Mouse (Mus musculus) fibroblast of lung, adult 2 months (primary cell): ENCODE results near the gene Irs3.

Experiments used
- DNase-seq: peaks from one replicate; pipeline ENCODE4 v3.0.0-alpha.2; 2011; ENCODE audit warnings: low read depth

Gene Irs3

DNA sequence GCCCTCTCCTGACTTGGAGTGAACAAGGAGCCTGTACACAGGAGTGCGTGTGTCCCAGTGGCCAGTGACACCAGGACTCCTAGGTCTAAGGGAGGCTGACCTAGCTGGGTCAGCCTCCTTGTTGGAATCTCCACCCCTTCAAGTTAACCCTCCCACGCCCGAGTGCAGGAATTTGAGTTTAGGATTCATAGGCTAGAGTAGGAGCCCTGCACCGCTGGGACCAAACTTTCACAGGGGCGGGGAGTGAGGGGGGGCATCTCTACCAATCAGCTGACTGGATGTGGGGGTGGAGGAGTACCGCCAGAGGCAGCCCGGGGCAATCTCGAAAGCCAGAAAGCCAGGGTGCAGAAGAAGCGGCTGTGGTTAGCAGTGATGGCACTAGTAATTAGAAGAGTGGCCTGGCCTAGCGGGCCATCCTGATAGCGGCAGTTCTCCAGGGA lies at the start of gene Irs3:
Irs3 (minus strand) TSS at position 63 of the 440 bp plus-strand sequence.
- DNase-seq = no peak

DNA sequence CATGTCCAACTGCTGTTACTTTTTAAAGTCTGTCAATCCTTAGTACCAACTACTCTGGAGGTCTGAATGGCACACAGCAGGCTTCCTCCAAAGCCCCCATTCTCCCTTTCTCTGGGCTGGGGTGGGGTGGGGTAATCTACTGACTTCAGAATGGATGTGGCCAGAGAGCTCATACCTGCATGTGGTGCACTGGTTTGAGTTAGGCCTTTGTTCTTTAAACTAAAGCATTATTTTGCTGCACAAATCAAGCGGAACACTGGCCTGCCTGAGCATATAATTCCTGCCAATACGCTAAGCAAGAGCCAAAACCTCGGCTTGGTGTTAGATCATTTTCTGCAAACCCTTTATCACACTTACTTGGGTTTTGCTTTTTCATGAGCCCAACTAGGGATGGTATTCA lies 49.3 kb upstream of the Irs3 start:
- DNase-seq = no peak

GRCm38 (mm10) chr5:137691881-137692280 lies 46.4 kb upstream of the Irs3 start:
- DNase-seq = no peak

GRCm38 (mm10) chr5:137690531-137690930 lies 45.0 kb upstream of the Irs3 start:
- DNase-seq = no peak

GRCm38 (mm10) chr5:137689974-137690373 lies 44.5 kb upstream of the Irs3 start:
- DNase-seq = no peak

DNA sequence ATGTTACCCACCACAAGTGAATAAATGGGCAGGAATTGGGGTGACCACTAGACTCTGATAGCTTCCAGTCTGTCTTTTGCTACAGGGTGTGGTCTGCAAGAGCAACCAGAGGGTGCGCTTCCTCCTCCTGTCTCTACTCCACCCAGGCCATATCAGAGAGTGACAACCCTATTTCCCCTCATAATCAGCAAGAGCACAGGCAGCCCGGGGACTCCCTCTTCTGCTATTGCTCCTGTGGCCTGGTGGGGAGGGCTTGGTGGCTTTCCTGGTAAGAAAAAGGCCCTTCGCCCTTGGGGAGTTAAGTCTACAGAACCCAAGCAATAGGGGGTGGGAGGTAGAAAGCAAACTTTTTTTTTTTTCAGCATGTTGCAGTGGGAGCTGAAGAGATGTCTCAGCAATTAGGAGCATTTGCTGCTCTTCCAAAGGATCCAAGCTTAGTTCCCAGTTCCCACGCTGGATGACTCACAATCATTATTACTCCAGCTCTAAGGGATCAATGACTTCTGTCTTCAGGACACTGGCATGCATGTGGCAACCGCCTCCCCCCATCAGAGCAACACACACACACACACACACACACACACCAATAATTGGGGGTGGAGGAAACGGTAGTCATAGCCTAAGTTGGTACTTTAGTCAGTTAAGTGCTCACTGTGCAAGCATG lies 40.7 kb upstream of the Irs3 start:
- no peak for DNase-seq

DNA sequence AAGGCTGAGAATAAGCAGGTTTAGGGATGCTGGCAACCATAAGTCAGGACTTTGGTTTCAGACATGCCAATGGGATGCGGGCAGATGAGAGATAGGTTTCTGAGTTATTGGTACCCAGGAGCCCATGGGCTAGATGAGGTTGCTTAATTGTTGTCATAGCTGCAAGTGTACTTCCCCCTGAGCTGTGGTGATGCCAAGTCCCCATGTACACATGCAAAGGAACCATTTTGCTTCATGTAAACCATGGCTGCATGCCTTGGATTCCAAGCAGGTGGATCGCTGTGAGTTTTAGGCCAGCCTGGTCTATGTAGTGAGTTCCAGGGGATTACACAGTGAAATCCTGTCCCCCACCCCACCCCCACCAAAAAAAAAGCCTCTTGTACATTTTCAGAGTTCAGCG lies 40.1 kb upstream of the Irs3 start:
- no peak for DNase-seq

DNA sequence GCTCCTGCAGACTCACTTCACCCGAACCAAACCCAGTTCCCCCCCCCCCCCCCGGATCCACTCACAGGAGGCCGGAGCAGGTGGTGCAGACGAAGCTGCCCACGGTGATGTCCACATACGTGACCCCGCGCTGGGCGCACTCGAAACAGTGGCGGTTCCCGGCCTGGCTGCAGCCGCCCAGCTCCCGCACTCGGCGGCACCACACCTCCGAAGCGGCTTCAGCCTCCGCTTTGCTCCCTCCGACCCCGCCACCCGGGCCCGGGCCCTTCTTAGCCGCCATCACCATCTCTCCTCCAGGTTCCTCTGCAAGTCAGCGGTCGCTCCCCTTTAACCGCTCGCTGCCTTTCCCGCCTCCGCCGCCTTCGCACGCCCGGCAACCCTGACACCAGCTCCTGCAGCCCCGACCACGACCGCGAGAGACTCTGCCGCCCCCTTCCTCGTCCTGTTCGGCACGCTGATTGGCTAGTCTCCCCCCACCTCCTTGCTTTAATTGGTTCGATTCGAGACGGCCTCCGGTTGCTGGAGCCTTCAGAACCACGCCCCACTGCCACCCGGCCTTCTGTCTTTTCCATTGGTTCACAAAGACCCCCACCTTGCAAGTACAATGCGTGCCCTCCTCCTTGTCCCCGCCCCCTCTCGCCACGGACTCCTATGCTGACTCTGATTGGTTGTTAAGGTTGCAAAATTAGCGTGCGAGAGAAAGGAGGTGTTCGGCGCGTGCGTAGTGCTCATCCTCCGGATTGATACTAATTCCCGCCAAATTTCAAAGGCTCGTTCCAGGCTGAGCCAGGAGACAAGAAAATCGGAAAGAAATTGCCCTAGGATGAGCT lies 39.0 kb upstream of the Irs3 start, which contains the start of gene Agfg2:
Agfg2 (minus strand) TSS at position 433 of the 830 bp plus-strand sequence.
- peak; percentile 99 for DNase-seq

DNA sequence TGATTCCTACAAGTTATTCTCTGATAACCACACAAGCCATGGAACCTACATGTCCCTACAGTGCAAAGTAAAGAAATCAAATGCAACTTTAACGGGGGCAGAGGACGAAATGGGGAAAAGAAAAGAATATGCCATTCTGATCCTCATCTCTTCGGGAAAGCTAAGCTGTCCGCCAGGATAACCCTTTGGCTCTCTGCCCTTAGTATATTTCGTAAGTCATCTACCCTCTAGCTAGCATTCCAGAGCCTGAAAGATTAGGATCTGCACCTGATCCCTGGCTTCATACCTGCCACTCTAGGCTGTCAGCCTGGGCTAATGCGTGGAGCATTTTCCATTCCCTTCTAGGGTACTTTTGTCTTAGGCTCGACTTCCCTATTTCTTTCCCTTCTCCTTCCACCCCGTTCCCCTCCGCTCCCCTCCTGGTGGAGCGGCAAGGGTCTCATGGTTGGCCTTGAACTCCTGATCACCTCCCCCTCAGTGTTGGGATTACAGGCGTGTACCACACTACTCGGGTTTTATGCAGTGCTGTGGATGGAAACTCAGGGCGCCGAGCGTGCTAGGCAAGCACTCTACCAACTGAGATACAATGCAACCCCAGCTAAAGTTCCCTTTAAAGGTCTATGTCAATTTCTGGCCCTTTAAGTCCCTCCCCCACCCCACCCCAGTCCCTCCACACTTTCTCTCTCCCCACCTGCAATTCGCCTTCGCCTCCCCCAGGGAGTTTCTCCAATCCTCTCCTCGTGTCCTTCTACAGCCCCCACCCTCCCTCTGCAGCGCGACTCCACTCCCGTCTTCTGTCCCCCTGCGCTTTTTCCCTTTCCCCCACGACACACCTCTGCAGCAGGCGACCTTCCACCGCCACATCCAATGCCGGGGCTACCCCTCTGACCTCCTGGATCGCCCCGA lies 38.1 kb upstream of the Irs3 start:
- no peak for DNase-seq

- no peak for DNase-seq
Observed at GRCm38 (mm10) chr5:137682526-137682925, 37.0 kb upstream of the Irs3 start.

DNA sequence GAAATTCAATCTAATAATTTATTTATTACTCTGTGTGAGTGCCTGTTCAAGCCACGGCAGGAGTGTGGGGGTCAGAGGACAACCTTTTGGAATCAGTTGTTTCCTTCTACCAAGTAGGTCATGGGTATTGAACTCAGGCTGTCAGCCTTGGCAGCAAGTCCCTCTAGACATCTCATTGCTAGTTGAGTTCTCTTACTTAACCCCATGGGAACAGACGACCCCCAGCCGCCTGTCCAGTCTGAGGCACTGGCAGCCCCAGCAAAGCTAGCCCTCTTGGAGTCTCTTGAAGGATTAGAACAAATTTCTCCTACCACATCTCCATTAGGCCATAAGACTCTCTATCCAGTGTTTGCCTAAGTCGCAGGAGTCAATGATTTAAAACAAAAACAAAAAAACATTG lies 34.2 kb upstream of the Irs3 start:
- DNase-seq = no peak

GRCm38 (mm10) chr5:137678736-137679135 lies 33.2 kb upstream of the Irs3 start:
- no peak for DNase-seq

- no peak for DNase-seq
Observed at GRCm38 (mm10) chr5:137677859-137678258, 32.3 kb upstream of the Irs3 start.

DNA sequence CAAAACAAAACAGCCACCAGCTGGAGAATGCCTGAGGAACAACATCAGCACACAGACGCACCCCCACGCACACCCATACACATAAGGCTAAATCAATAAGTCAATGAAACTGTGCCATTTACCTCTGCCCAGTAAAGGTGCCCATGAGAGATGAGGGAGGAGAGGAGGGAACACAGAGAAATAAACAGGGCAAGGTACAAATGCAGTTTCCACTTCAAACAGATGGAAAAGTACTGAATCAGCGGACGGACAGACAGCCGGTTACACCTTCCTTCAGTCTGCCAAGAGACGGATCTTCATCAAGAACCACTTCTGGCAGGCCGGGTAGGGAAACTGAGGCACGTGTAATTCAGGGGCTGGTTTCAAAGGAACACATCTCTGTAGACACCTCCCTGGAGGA lies 29.3 kb upstream of the Irs3 start:
- DNase-seq = no peak

DNA sequence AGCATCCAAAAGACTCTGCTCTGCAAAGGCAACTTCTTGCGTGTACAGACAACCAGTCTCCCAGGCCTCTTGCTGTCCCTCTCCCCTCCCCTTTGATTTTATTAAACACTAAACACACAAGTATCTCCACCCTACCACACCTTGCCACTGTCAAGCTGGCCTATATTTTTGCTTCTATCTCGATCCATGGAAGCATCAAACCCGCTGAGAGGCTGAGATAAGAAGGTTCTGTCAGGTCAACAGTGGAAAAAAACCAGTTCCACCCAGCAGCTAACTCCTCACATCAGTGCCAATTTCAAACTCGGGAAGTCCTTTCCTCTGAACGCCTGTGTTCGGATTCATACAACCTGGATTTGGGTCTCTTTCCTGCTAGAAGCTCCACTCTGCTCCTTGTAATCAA lies 27.5 kb upstream of the Irs3 start:
- DNase-seq = no peak

- DNase-seq = no peak
Observed at GRCm38 (mm10) chr5:137672361-137672760, 26.8 kb upstream of the Irs3 start.

DNA sequence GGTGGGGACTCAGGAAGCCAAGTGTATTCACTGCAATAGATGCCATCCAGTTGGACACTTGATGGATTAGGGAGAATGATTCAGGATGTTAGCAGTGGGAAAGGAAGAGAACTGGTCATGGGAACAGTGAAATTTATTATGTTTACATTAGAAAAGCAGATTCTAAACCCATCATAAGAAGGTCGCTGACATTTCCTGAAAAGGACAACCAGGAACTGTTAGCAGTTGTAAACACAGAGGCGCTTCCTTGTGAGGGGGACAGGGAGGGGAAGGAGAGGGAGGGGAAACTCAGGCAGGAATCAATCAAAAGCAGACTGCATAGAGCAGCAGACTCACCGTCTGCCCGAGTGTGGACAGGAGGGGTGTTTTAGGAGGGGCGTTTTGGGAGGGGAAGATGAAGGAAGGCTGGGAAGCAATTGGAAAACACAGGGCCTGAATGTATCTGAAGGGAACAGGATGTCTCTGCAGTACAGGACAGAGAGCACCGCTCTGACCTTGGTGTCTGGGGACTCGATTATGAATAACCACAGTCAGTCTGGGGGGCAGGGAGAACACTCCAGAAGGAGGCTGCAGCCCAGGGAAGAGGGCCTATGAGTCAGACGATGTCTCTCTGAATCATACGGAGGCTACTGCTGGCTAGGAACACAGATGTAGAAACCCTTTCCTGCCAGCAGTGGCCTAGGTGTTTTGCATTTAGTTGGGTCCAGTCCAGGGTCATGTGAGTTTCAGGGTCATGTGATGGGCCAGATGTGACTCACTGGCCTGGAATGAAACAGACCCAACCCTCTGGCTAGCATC lies 26.1 kb upstream of the Irs3 start:
- DNase-seq = peak; percentile 95

- no peak for DNase-seq
Observed at GRCm38 (mm10) chr5:137670240-137670639, 24.7 kb upstream of the Irs3 start.

DNA sequence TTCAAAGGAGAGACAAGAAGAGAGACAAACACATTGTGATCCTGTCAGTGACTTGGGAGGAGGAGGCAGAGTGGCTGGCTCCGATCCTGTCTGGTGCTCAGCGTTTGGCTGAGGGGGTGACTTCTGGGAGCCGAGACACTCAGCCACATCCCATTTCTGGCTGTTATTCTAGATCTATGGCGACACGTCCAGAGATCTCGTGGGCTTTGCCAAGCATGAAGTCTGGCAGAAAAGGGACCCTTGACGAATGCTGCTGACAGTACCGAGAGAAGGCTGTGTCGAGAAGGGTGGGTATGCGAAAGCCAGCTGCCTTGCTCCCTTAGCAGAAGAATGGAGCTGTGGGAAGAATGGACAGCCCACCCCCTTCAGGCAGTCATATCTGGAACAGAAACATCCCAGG lies 23.5 kb upstream of the Irs3 start:
- DNase-seq = no peak

DNA sequence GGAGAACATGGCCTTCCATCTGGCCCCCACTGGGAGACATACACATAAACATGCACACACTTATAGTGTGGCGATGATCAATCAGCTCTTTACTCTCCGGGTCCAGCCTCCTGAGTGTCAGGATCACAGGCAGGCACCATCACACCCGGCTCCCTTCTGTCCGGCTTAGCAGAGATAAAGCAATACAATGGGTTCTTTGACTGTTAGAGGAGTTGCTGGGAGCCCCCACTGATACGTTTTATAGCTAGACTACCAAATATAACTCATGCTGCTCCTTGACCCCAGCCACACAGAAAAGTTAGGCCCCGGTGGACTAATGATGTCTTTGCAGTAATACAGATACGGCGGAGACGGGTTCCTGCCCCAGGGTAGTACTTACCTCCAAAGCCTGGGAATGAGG lies 17.5 kb upstream of the Irs3 start:
- no peak for DNase-seq

DNA sequence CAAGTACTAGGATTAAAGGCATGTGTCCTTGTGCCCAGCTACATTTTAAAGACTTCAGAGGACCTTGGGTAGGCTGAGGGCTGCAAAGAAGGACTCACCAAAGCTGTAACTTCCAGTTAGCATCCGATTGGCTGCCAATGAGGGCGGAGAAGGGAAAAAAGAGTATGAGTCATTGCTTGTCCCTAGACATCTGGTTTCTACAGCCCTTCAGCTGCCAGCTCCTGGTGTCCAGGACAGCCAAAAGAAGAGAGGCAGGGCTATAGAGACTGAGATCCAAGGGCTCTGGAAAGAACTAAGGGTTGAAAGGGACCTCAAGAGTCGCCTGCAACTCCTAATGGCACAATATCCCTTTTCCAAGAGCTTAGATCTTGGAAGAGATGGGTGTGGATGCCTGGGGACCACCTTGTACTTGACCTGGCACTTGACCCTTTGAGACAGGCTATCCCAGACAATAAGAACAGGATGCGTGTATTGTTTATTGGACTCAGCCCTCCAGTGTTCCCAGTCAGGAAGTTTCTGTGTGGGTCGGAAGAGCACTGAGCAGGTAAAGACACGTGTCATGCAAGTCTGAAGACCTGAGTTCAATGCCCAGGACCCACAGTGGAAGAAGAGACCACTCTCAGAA lies 14.7 kb upstream of the Irs3 start:
- peak; percentile 88 for DNase-seq
